Mouse (Mus musculus) right cerebral cortex, postnatal 4 days (tissue): ENCODE measurements around the gene Dnaaf1.

ENCODE experiments used
- DNase-seq: peaks from one replicate; pipeline ENCODE4 v3.0.0-alpha.2; 2022

Gene Dnaaf1

GRCm38 (mm10) chr8:119624916-119625315 lies 49.9 kb downstream of the Dnaaf1 start:
- no peak for DNase-seq

GRCm38 (mm10) chr8:119625788-119626187 lies 50.8 kb downstream of the Dnaaf1 start:
- DNase-seq: no peak

GRCm38 (mm10) chr8:119627199-119627598 lies 52.2 kb downstream of the Dnaaf1 start:
- DNase-seq: no peak

- DNase-seq: no peak
Observed at GRCm38 (mm10) chr8:119627613-119628359, 52.8 kb downstream of the Dnaaf1 start.

- no peak for DNase-seq
Observed at GRCm38 (mm10) chr8:119630841-119631240, 55.8 kb downstream of the Dnaaf1 start.

GRCm38 (mm10) chr8:119632246-119632645 lies 57.2 kb downstream of the Dnaaf1 start:
- DNase-seq: no peak

- DNase-seq: no peak
Observed at GRCm38 (mm10) chr8:119632909-119633308, 57.9 kb downstream of the Dnaaf1 start.

GRCm38 (mm10) chr8:119634616-119635336 lies 59.7 kb downstream of the Dnaaf1 start:
- no peak for DNase-seq

- no peak for DNase-seq
Observed at GRCm38 (mm10) chr8:119635378-119635777, 60.3 kb downstream of the Dnaaf1 start, which contains the start of gene Kcng4. Gene Kcng4 (minus strand): TSS chr8:119635680.

GRCm38 (mm10) chr8:119635958-119636357 lies 60.9 kb downstream of the Dnaaf1 start:
- DNase-seq: no peak

- DNase-seq: no peak
Observed at GRCm38 (mm10) chr8:119636766-119637165, 61.7 kb downstream of the Dnaaf1 start.

- DNase-seq: no peak
Observed at GRCm38 (mm10) chr8:119637381-119637780, 62.3 kb downstream of the Dnaaf1 start.

- no peak for DNase-seq
Observed at GRCm38 (mm10) chr8:119638261-119638660, 63.2 kb downstream of the Dnaaf1 start.

GRCm38 (mm10) chr8:119639798-119640197 lies 64.8 kb downstream of the Dnaaf1 start:
- DNase-seq: no peak

- no peak for DNase-seq
Observed at GRCm38 (mm10) chr8:119641058-119641457, 66.0 kb downstream of the Dnaaf1 start.

- DNase-seq: no peak
Observed at GRCm38 (mm10) chr8:119642960-119643359, 67.9 kb downstream of the Dnaaf1 start.

- DNase-seq: no peak
Observed at GRCm38 (mm10) chr8:119644429-119644960, 69.5 kb downstream of the Dnaaf1 start.

- DNase-seq: no peak
Observed at GRCm38 (mm10) chr8:119644981-119645597, 70.1 kb downstream of the Dnaaf1 start.

- DNase-seq: no peak
Observed at GRCm38 (mm10) chr8:119646197-119646596, 71.2 kb downstream of the Dnaaf1 start.

GRCm38 (mm10) chr8:119646846-119647245 lies 71.8 kb downstream of the Dnaaf1 start:
- DNase-seq: no peak
